Mouse (Mus musculus) c-Kit-positive CD71-negative TER-119-negative erythroid progenitor cells, embryonic 14.5 days (primary cell): ENCODE measurements at regions not wholly inside any gene's neighbourhood (a gene's known extent, or its start where the extent isn't known, plus 50 kb on each side); places are given as distances from the start of the nearest gene placed in this dataset.

Source experiments
- DNase-seq: peaks from one replicate; pipeline ENCODE4 v3.0.0-alpha.2; 2013; ENCODE audit warnings: low read depth

GRCm38 (mm10) chr11:21478191-21478590 is 93.8 kb upstream of the Wdpcp start:
- no peak for DNase-seq

- no peak for DNase-seq
These were observed 99.7 kb upstream of the Ugp2 start for GRCm38 (mm10) chr11:21470711-21471110.

GRCm38 (mm10) chr11:21468465-21468864 is 97.5 kb upstream of the Ugp2 start:
- no peak for DNase-seq

GRCm38 (mm10) chr11:21460011-21460410 is 89.0 kb upstream of the Ugp2 start:
- DNase-seq, result no peak

- DNase-seq, result peak; percentile 62
These were observed 82.5 kb upstream of the Ugp2 start for GRCm38 (mm10) chr11:21453308-21454106.

- no peak for DNase-seq
These were observed 62.7 kb upstream of the Ugp2 start for GRCm38 (mm10) chr11:21433726-21434125.

- DNase-seq, result no peak
These were observed 59.0 kb upstream of the Ugp2 start for GRCm38 (mm10) chr11:21430021-21430420.

- DNase-seq, result no peak
These were observed 57.7 kb upstream of the Ugp2 start for GRCm38 (mm10) chr11:21428749-21429148.

GRCm38 (mm10) chr11:21428013-21428317 is 57.0 kb upstream of the Ugp2 start:
- no peak for DNase-seq

GRCm38 (mm10) chr11:21427291-21428012 is 56.5 kb upstream of the Ugp2 start:
- DNase-seq, result no peak

- DNase-seq, result no peak
These were observed 54.6 kb upstream of the Ugp2 start for GRCm38 (mm10) chr11:21425480-21426101.

- no peak for DNase-seq
These were observed 53.3 kb upstream of the Ugp2 start for GRCm38 (mm10) chr11:21424345-21424744.

GRCm38 (mm10) chr11:21422281-21422878 is 51.4 kb upstream of the Ugp2 start:
- DNase-seq, result no peak
